Mouse (Mus musculus) thymus, adult 2 months (tissue): Measurements from ENCODE around the gene Mfsd4b3. TPM values are rescaled to one million over a fixed set of nuclear protein-coding genes. Genes with fewer than 3 reads are reported as not detected.

Experiments used
- DNase-seq: peaks from one replicate; pipeline ENCODE4 v3.0.0; 2021
- H3K27ac ChIP-seq: fragments of 200-500 bp; 2 replicates; pipeline ENCODE4 v1.5.1; 2012; ENCODE audit warnings: low read length, control low read depth; ENCODE audit not compliant: control insufficient read depth, insufficient read depth
- H3K27me3 ChIP-seq: fragments of 200-500 bp; 2 replicates; pipeline ENCODE4 v1.6.1; 2012; ENCODE audit warnings: mild to moderate bottlenecking, low read length, moderate library complexity, mixed read lengths; ENCODE audit not compliant: control insufficient read depth, insufficient read depth
- H3K36me3 ChIP-seq: fragments of 200-500 bp; 2 replicates; pipeline ENCODE4 v1.6.1; 2012; ENCODE audit warnings: mild to moderate bottlenecking, low read length, moderate library complexity; ENCODE audit not compliant: control insufficient read depth, insufficient read depth
- H3K4me1 ChIP-seq: fragments of 200-500 bp; replicated peaks from 2 replicates; pipeline ENCODE4 v1.6.1; 2012; ENCODE audit warnings: low read length; ENCODE audit not compliant: control insufficient read depth, insufficient read depth
- H3K4me3 ChIP-seq: fragments of 200-500 bp; 2 replicates; pipeline ENCODE4 v1.5.1; 2012; ENCODE audit warnings: mild to moderate bottlenecking, low read length, control low read depth, moderate library complexity; ENCODE audit not compliant: control insufficient read depth, insufficient read depth
- CTCF ChIP-seq: fragments of 200-500 bp; IDR thresholded peaks from 2 replicates; pipeline ENCODE4 v1.5.1; 2012; ENCODE audit warnings: mild to moderate bottlenecking, control low read depth, low read length, moderate library complexity, borderline replicate concordance; ENCODE audit not compliant: control insufficient read depth, poor library complexity, insufficient read depth; ENCODE audit errors: extremely low read depth
- POLR2A ChIP-seq: fragments of 200-500 bp; IDR thresholded peaks from 2 replicates; pipeline ENCODE4 v1.6.1; 2012; ENCODE audit warnings: mild to moderate bottlenecking, low read length, control low read depth, moderate library complexity; ENCODE audit not compliant: control insufficient read depth, poor library complexity, insufficient read depth; ENCODE audit errors: extremely low read depth
- WGBS: fragments of 180-500 bp; shearing (Covaris S2); methylation state at CpG from one replicate; pipeline ENCODE4 v1.1.7; 2018; 5-methylcytosine and 5-hydroxymethylcytosine counted together
- polyA plus RNA-seq: library from polyadenylated mRNA; depleted of rRNA; stranded (reverse); fragments of >200 nt; gene quantifications from 2 replicates; pipeline ENCODE4 v1.2.3, GENCODE M21; 2012

Gene Mfsd4b3
- polyA plus RNA-seq, 1 experiment = 1.2 TPM

GRCm38 (mm10) chr10:39986466-39986865 is 26.5 kb upstream of the Mfsd4b3 start, which contains the start of gene Mfsd4b5:
TSS of gene Mfsd4b5 (minus strand) at chr10:39986646.
- no peak for DNase-seq
- no peak within 1 kb of the TSS for H3K27ac ChIP-seq
- H3K27me3 ChIP-seq = no peaks in the 10 kb centered on the region
- no peaks in the 10 kb centered on the region for H3K36me3 ChIP-seq
- peaks cover 7% of the 10 kb centered on the region for H3K4me1 ChIP-seq
- H3K4me3 ChIP-seq = no peak within 1 kb of the TSS
- TF ChIP-seq CTCF = no peak
- no peak for TF ChIP-seq POLR2A
- WGBS = 97% methylated on average over 12 of the region's 12 CpGs

- Histone ChIP-seq H3K4me3 (no peak overlapping the region), H3K27me3 (no peaks in the 10 kb centered on the region), H3K4me1 (no peaks in the 10 kb centered on the region), H3K27ac (no peak overlapping the region), H3K36me3 (no peaks in the 10 kb centered on the region)
- TF ChIP-seq POLR2A (no peak), CTCF (no peak)
- 48% methylated on average over 5 of the region's 5 CpGs for WGBS
- DNase-seq = no peak
Observed at GRCm38 (mm10) chr10:39982604-39983003, 22.7 kb upstream of the Mfsd4b3 start.

- no peak for TF ChIP-seq CTCF
- no peak for TF ChIP-seq POLR2A
- Histone ChIP-seq H3K4me1 (no peaks in the 10 kb centered on the region), H3K36me3 (no peaks in the 10 kb centered on the region), H3K4me3 (no peak overlapping the region), H3K27ac (no peak overlapping the region), H3K27me3 (no peaks in the 10 kb centered on the region)
- WGBS = 97% methylated on average over 1 of the region's 1 CpGs
- no peak for DNase-seq
Observed at GRCm38 (mm10) chr10:39978231-39978630, 18.3 kb upstream of the Mfsd4b3 start.

- no peak for DNase-seq
- H3K4me1 ChIP-seq = no peaks in the 10 kb centered on the region
- no peak overlapping the region for H3K27ac ChIP-seq
- 98% methylated on average over 4 of the region's 4 CpGs for WGBS
- no peak overlapping the region for H3K4me3 ChIP-seq
- H3K27me3 ChIP-seq = no peaks in the 10 kb centered on the region
- no peak for TF ChIP-seq POLR2A
- TF ChIP-seq CTCF = no peak
- H3K36me3 ChIP-seq = no peaks in the 10 kb centered on the region
Observed at GRCm38 (mm10) chr10:39977346-39977745, 17.4 kb upstream of the Mfsd4b3 start.

GRCm38 (mm10) chr10:39975771-39976170 is 15.8 kb upstream of the Mfsd4b3 start:
- no peaks in the 10 kb centered on the region for H3K27me3 ChIP-seq
- H3K4me1 ChIP-seq = no peaks in the 10 kb centered on the region
- DNase-seq = no peak
- no peaks in the 10 kb centered on the region for H3K36me3 ChIP-seq
- no peak overlapping the region for H3K27ac ChIP-seq
- no peak for TF ChIP-seq CTCF
- TF ChIP-seq POLR2A = no peak
- no peak overlapping the region for H3K4me3 ChIP-seq
- WGBS = 77% methylated on average over 2 of the region's 2 CpGs

GRCm38 (mm10) chr10:39974982-39975381 is 15.0 kb upstream of the Mfsd4b3 start:
- no peak for DNase-seq
- no peak for TF ChIP-seq CTCF
- TF ChIP-seq POLR2A = no peak
- no peak overlapping the region for H3K27ac ChIP-seq
- H3K36me3 ChIP-seq = no peaks in the 10 kb centered on the region
- 67% methylated on average over 11 of the region's 11 CpGs for WGBS
- no peak overlapping the region for H3K4me3 ChIP-seq
- H3K4me1 ChIP-seq = no peaks in the 10 kb centered on the region
- H3K27me3 ChIP-seq = no peaks in the 10 kb centered on the region

GRCm38 (mm10) chr10:39967512-39967911 is 7.6 kb upstream of the Mfsd4b3 start:
- TF ChIP-seq POLR2A = no peak
- DNase-seq = no peak
- no peaks in the 10 kb centered on the region for H3K27me3 ChIP-seq
- no peak overlapping the region for H3K4me3 ChIP-seq
- H3K27ac ChIP-seq = no peak overlapping the region
- H3K4me1 ChIP-seq = no peaks in the 10 kb centered on the region
- H3K36me3 ChIP-seq = no peaks in the 10 kb centered on the region
- WGBS = 94% methylated on average over 3 of the region's 3 CpGs
